Mouse (Mus musculus): ENCODE measurements around the gene Il17f.
A peak's percentile ranks its signal among the peaks of the same experiment; 100 is the strongest.
"Not testable (repeated sequence)": the region's sequence is repeated elsewhere in the genome, so short reads cannot be mapped to it uniquely, and the experiment has no call there.

Il17f gene

GRCm38 (mm10) chr1:20790517-20790916 lies at the start of gene Il17f:
Il17f (minus strand) TSS chr1:20790617.
- not testable (repeated sequence) for DNase-seq (ENCODE audit: low read depth, low spot score)

- DNase-seq (ENCODE audit: low read depth, low spot score), result no peak
These were observed 49.5 kb upstream of the Il17f start for GRCm38 (mm10) chr1:20839911-20840310.

GRCm38 (mm10) chr1:20836551-20837125 lies 46.2 kb upstream of the Il17f start:
- no peak for DNase-seq (ENCODE audit: low read depth, low spot score)

- no peak for DNase-seq (ENCODE audit: low read depth, low spot score)
These were observed 42.7 kb upstream of the Il17f start for GRCm38 (mm10) chr1:20833141-20833511.

- no peak for DNase-seq (ENCODE audit: low read depth, low spot score)
These were observed 42.2 kb upstream of the Il17f start for GRCm38 (mm10) chr1:20832473-20833140.

- DNase-seq (ENCODE audit: low read depth, low spot score), result no peak
These were observed 40.1 kb upstream of the Il17f start for GRCm38 (mm10) chr1:20830546-20830945.

- DNase-seq (ENCODE audit: low read depth, low spot score), result no peak
These were observed 37.6 kb upstream of the Il17f start for GRCm38 (mm10) chr1:20828061-20828460.

GRCm38 (mm10) chr1:20825036-20825435 lies 34.6 kb upstream of the Il17f start:
- no peak for DNase-seq (ENCODE audit: low read depth, low spot score)

GRCm38 (mm10) chr1:20823906-20824305 lies 33.5 kb upstream of the Il17f start:
- DNase-seq (ENCODE audit: low read depth, low spot score), result no peak

- no peak for DNase-seq (ENCODE audit: low read depth, low spot score)
These were observed 33.1 kb upstream of the Il17f start for GRCm38 (mm10) chr1:20823471-20823870.

- no peak for DNase-seq (ENCODE audit: low read depth, low spot score)
These were observed 30.5 kb upstream of the Il17f start for GRCm38 (mm10) chr1:20820959-20821358.

- DNase-seq (ENCODE audit: low read depth, low spot score), result peak; percentile 96
These were observed 29.6 kb upstream of the Il17f start, which contains the start of gene Mcm3 for GRCm38 (mm10) chr1:20819771-20820605. Mcm3 (minus strand) TSS chr1:20820312.

- DNase-seq (ENCODE audit: low read depth, low spot score), result no peak
These were observed 27.2 kb upstream of the Il17f start for GRCm38 (mm10) chr1:20817596-20817995.

GRCm38 (mm10) chr1:20817172-20817571 lies 26.8 kb upstream of the Il17f start:
- no peak for DNase-seq (ENCODE audit: low read depth, low spot score)

GRCm38 (mm10) chr1:20814521-20814920 lies 24.1 kb upstream of the Il17f start:
- DNase-seq (ENCODE audit: low read depth, low spot score), result no peak

- DNase-seq (ENCODE audit: low read depth, low spot score), result no peak
These were observed 14.1 kb upstream of the Il17f start for GRCm38 (mm10) chr1:20804526-20804925.

GRCm38 (mm10) chr1:20801682-20802390 lies 11.4 kb upstream of the Il17f start:
- no peak for DNase-seq (ENCODE audit: low read depth, low spot score)

- DNase-seq (ENCODE audit: low read depth, low spot score), result no peak
These were observed 10.9 kb upstream of the Il17f start for GRCm38 (mm10) chr1:20801275-20801674.

GRCm38 (mm10) chr1:20795178-20795577 lies 4.8 kb upstream of the Il17f start:
- DNase-seq (ENCODE audit: low read depth, low spot score), result no peak

- DNase-seq (ENCODE audit: low read depth, low spot score), result no peak
These were observed 4.3 kb upstream of the Il17f start for GRCm38 (mm10) chr1:20794760-20795159.

GRCm38 (mm10) chr1:20791414-20791813 lies 997 bp upstream of the Il17f start:
- no peak for DNase-seq (ENCODE audit: low read depth, low spot score)

- DNase-seq (ENCODE audit: low read depth, low spot score), result no peak
These were observed 2.0 kb downstream of the Il17f start for GRCm38 (mm10) chr1:20788419-20788818.

All from skeletal muscle tissue, adult 2 months (tissue).